Mouse (Mus musculus): ENCODE data around the gene Kctd5. TPM values are rescaled to one million over a fixed set of nuclear protein-coding genes. Genes with fewer than 3 reads are reported as not detected.

Gene Kctd5
- polyA plus RNA-seq, 1 experiment from 2014 or later = 70.0 TPM

GRCm38 (mm10) chr17:24021375-24022199, 51.7 kb downstream of the Kctd5 start:
- Histone ChIP-seq H3K4me2 (ENCODE audit: low read depth, low read length) (no peak overlapping the region), H3K4me3 (ENCODE audit: low read length) (no peak overlapping the region), H3K27ac (ENCODE audit: low read length) (peak overlapping the region; percentile 60), H3K4me1 (ENCODE audit: control insufficient read depth, insufficient read depth, low read length) (peaks cover 15% of the 10 kb centered on the region), H3K36me3 (ENCODE audit: control insufficient read depth, insufficient read depth, low read length) (no peaks in the 10 kb centered on the region), H3K9me3 (ENCODE audit: control insufficient read depth, low read length) (no peaks in the 10 kb centered on the region), H3K9ac (ENCODE audit: low read depth, low read length) (no peak overlapping the region), H3K27me3 (replicated peaks; ENCODE audit: control insufficient read depth, insufficient read depth, low read length) (no peaks in the 10 kb centered on the region)
- ATAC-seq = peak; percentile 78
- WGBS = 45% methylated on average over 5 of the region's 5 CpGs

GRCm38 (mm10) chr17:24020696-24021095, 52.6 kb downstream of the Kctd5 start:
- no peaks in the 10 kb centered on the region for H3K27me3 ChIP-seq (replicated peaks; ENCODE audit: control insufficient read depth, insufficient read depth, low read length)
- no peaks in the 10 kb centered on the region for H3K9me3 ChIP-seq (ENCODE audit: control insufficient read depth, low read length)
- no peak overlapping the region for H3K4me3 ChIP-seq (ENCODE audit: low read length)
- 45% methylated on average over 6 of the region's 6 CpGs for WGBS
- no peaks in the 10 kb centered on the region for H3K36me3 ChIP-seq (ENCODE audit: control insufficient read depth, insufficient read depth, low read length)
- ATAC-seq = peak; percentile 56
- H3K27ac ChIP-seq (ENCODE audit: low read length) = peak overlapping the region; percentile 72
- no peak overlapping the region for H3K9ac ChIP-seq (ENCODE audit: low read depth, low read length)
- H3K4me2 ChIP-seq (ENCODE audit: low read depth, low read length) = 0 out of 2 replicates have a peak overlapping the region, but pooled peaks have one; percentile 18
- H3K4me1 ChIP-seq (ENCODE audit: control insufficient read depth, insufficient read depth, low read length) = peaks cover 15% of the 10 kb centered on the region

GRCm38 (mm10) chr17:24015727-24016126, 57.6 kb downstream of the Kctd5 start:
- 42% methylated on average over 14 of the region's 14 CpGs for WGBS
- no peak for ATAC-seq
- Histone ChIP-seq H3K9ac (ENCODE audit: low read depth, low read length) (no peak overlapping the region), H3K27ac (ENCODE audit: low read length) (no peak overlapping the region), H3K9me3 (ENCODE audit: control insufficient read depth, low read length) (0 out of 2 replicates have a peak, but pooled peaks cover 4% of the 10 kb centered on the region), H3K4me3 (ENCODE audit: low read length) (no peak overlapping the region), H3K36me3 (ENCODE audit: control insufficient read depth, insufficient read depth, low read length) (no peaks in the 10 kb centered on the region), H3K27me3 (replicated peaks; ENCODE audit: control insufficient read depth, insufficient read depth, low read length) (no peaks in the 10 kb centered on the region), H3K4me1 (ENCODE audit: control insufficient read depth, insufficient read depth, low read length) (no peaks in the 10 kb centered on the region), H3K4me2 (ENCODE audit: low read depth, low read length) (no peak overlapping the region)

GRCm38 (mm10) chr17:24014433-24014965, 58.8 kb downstream of the Kctd5 start:
- H3K4me1 ChIP-seq (ENCODE audit: control insufficient read depth, insufficient read depth, low read length) = no peaks in the 10 kb centered on the region
- 66% methylated on average over 5 of the region's 5 CpGs for WGBS
- peak overlapping the region; percentile 68 for H3K27ac ChIP-seq (ENCODE audit: low read length)
- H3K4me2 ChIP-seq (ENCODE audit: low read depth, low read length) = no peak overlapping the region
- H3K4me3 ChIP-seq (ENCODE audit: low read length) = no peak overlapping the region
- 0 out of 2 replicates have a peak, but pooled peaks cover 4% of the 10 kb centered on the region for H3K9me3 ChIP-seq (ENCODE audit: control insufficient read depth, low read length)
- peak; percentile 87 for ATAC-seq
- H3K36me3 ChIP-seq (ENCODE audit: control insufficient read depth, insufficient read depth, low read length) = no peaks in the 10 kb centered on the region
- H3K27me3 ChIP-seq (replicated peaks; ENCODE audit: control insufficient read depth, insufficient read depth, low read length) = no peaks in the 10 kb centered on the region
- no peak overlapping the region for H3K9ac ChIP-seq (ENCODE audit: low read depth, low read length)

GRCm38 (mm10) chr17:24012921-24013320, 60.4 kb downstream of the Kctd5 start:
- 0 out of 2 replicates have a peak, but pooled peaks cover 4% of the 10 kb centered on the region for H3K9me3 ChIP-seq (ENCODE audit: control insufficient read depth, low read length)
- no peak overlapping the region for H3K4me3 ChIP-seq (ENCODE audit: low read length)
- peaks cover 1% of the 10 kb centered on the region; the same call in 1 of the 2 replicates for H3K4me1 ChIP-seq (ENCODE audit: control insufficient read depth, insufficient read depth, low read length)
- H3K27ac ChIP-seq (ENCODE audit: low read length) = no peak overlapping the region
- 80% methylated on average over 2 of the region's 2 CpGs for WGBS
- H3K36me3 ChIP-seq (ENCODE audit: control insufficient read depth, insufficient read depth, low read length) = no peaks in the 10 kb centered on the region
- H3K4me2 ChIP-seq (ENCODE audit: low read depth, low read length) = no peak overlapping the region
- no peaks in the 10 kb centered on the region for H3K27me3 ChIP-seq (replicated peaks; ENCODE audit: control insufficient read depth, insufficient read depth, low read length)
- no peak overlapping the region for H3K9ac ChIP-seq (ENCODE audit: low read depth, low read length)
- ATAC-seq = no peak

GRCm38 (mm10) chr17:24009617-24010016, 63.7 kb downstream of the Kctd5 start:
- H3K36me3 ChIP-seq (ENCODE audit: control insufficient read depth, insufficient read depth, low read length) = no peaks in the 10 kb centered on the region
- no peak overlapping the region for H3K27ac ChIP-seq (ENCODE audit: low read length)
- H3K9me3 ChIP-seq (ENCODE audit: control insufficient read depth, low read length) = no peaks in the 10 kb centered on the region
- no peaks in the 10 kb centered on the region for H3K27me3 ChIP-seq (replicated peaks; ENCODE audit: control insufficient read depth, insufficient read depth, low read length)
- no peak overlapping the region for H3K4me2 ChIP-seq (ENCODE audit: low read depth, low read length)
- 70% methylated on average over 5 of the region's 5 CpGs for WGBS
- H3K4me1 ChIP-seq (ENCODE audit: control insufficient read depth, insufficient read depth, low read length) = peaks cover 7% of the 10 kb centered on the region; the same call in 1 of the 2 replicates
- no peak for ATAC-seq
- H3K9ac ChIP-seq (ENCODE audit: low read depth, low read length) = no peak overlapping the region
- H3K4me3 ChIP-seq (ENCODE audit: low read length) = no peak overlapping the region

GRCm38 (mm10) chr17:24008105-24008504, 65.2 kb downstream of the Kctd5 start:
- no peaks in the 10 kb centered on the region for H3K27me3 ChIP-seq (replicated peaks; ENCODE audit: control insufficient read depth, insufficient read depth, low read length)
- H3K9me3 ChIP-seq (ENCODE audit: control insufficient read depth, low read length) = no peaks in the 10 kb centered on the region
- H3K4me3 ChIP-seq (ENCODE audit: low read length) = no peak overlapping the region
- H3K4me1 ChIP-seq (ENCODE audit: control insufficient read depth, insufficient read depth, low read length) = peaks cover 7% of the 10 kb centered on the region; the same call in 1 of the 2 replicates
- H3K9ac ChIP-seq (ENCODE audit: low read depth, low read length) = no peak overlapping the region
- 66% methylated on average over 4 of the region's 4 CpGs for WGBS
- H3K27ac ChIP-seq (ENCODE audit: low read length) = no peak overlapping the region
- H3K36me3 ChIP-seq (ENCODE audit: control insufficient read depth, insufficient read depth, low read length) = no peaks in the 10 kb centered on the region
- ATAC-seq = no peak
- no peak overlapping the region for H3K4me2 ChIP-seq (ENCODE audit: low read depth, low read length)

- H3K36me3 ChIP-seq (ENCODE audit: control insufficient read depth, insufficient read depth, low read length) = no peaks in the 10 kb centered on the region
- H3K9ac ChIP-seq (ENCODE audit: low read depth, low read length) = no peak overlapping the region
- H3K4me1 ChIP-seq (ENCODE audit: control insufficient read depth, insufficient read depth, low read length) = peaks cover 7% of the 10 kb centered on the region; the same call in 1 of the 2 replicates
- no peaks in the 10 kb centered on the region for H3K9me3 ChIP-seq (ENCODE audit: control insufficient read depth, low read length)
- H3K4me3 ChIP-seq (ENCODE audit: low read length) = no peak overlapping the region
- H3K4me2 ChIP-seq (ENCODE audit: low read depth, low read length) = no peak overlapping the region
- no peaks in the 10 kb centered on the region for H3K27me3 ChIP-seq (replicated peaks; ENCODE audit: control insufficient read depth, insufficient read depth, low read length)
- 44% methylated on average over 1 of the region's 1 CpGs for WGBS
- no peak overlapping the region for H3K27ac ChIP-seq (ENCODE audit: low read length)
- ATAC-seq = peak; percentile 79
Measured at GRCm38 (mm10) chr17:24007391-24007790, 65.9 kb downstream of the Kctd5 start.

- H3K27ac ChIP-seq (ENCODE audit: low read length) = no peak overlapping the region
- 43% methylated on average over 2 of the region's 2 CpGs for WGBS
- H3K9me3 ChIP-seq (ENCODE audit: control insufficient read depth, low read length) = no peaks in the 10 kb centered on the region
- no peak overlapping the region for H3K4me2 ChIP-seq (ENCODE audit: low read depth, low read length)
- no peak overlapping the region for H3K9ac ChIP-seq (ENCODE audit: low read depth, low read length)
- no peaks in the 10 kb centered on the region for H3K36me3 ChIP-seq (ENCODE audit: control insufficient read depth, insufficient read depth, low read length)
- no peaks in the 10 kb centered on the region for H3K27me3 ChIP-seq (replicated peaks; ENCODE audit: control insufficient read depth, insufficient read depth, low read length)
- no peak overlapping the region for H3K4me3 ChIP-seq (ENCODE audit: low read length)
- H3K4me1 ChIP-seq (ENCODE audit: control insufficient read depth, insufficient read depth, low read length) = peaks cover 7% of the 10 kb centered on the region; the same call in 1 of the 2 replicates
- 0 out of 2 replicates have a peak, but pooled peaks have one; percentile 5 for ATAC-seq
Measured at GRCm38 (mm10) chr17:24006930-24007329, 66.4 kb downstream of the Kctd5 start.

Measured in intestine, embryonic 16.5 days (tissue).